Mouse (Mus musculus) myocyte (in vitro differentiated cells): ENCODE results near the gene Tmbim4.

Experiments used
- CEBPB ChIP-seq: IDR thresholded peaks from 2 replicates; pipeline ENCODE4 v1.6.1; 2011; ENCODE audit warnings: mild to moderate bottlenecking, moderate library complexity; ENCODE audit not compliant: poor library complexity, insufficient read depth, severe bottlenecking
- E2F4 ChIP-seq: IDR thresholded peaks from one replicate; pipeline ENCODE4 v1.6.1; 2011; ENCODE audit warnings: mild to moderate bottlenecking, control low read depth, moderate library complexity; ENCODE audit not compliant: insufficient read depth
- MAX ChIP-seq: IDR thresholded peaks from one replicate; pipeline ENCODE4 v1.6.1; 2011; ENCODE audit warnings: low read depth, mild to moderate bottlenecking, control low read depth
- MYOD1 ChIP-seq, 3 experiments: IDR thresholded peaks; one replicate each; pipeline ENCODE4 v1.6.1; 2011; ENCODE audit warnings: control low read depth in 2 of 3, low read depth in 2 of 3, mild to moderate bottlenecking in 2 of 3, moderate library complexity in 1 of 3; ENCODE audit not compliant: insufficient read length in 2 of 3, control insufficient read depth in 1 of 3
- MYOG ChIP-seq, 3 experiments: IDR thresholded peaks; one replicate each; pipeline ENCODE4 v1.6.1; 2011; ENCODE audit warnings: control low read depth in 2 of 3, low read depth in 2 of 3, mild to moderate bottlenecking in 2 of 3; ENCODE audit not compliant: insufficient read length in 2 of 3, control insufficient read depth in 1 of 3, insufficient read depth in 1 of 3
- POLR2A ChIP-seq: IDR thresholded peaks from one replicate; pipeline ENCODE4 v1.6.1; 2011; ENCODE audit warnings: low read depth, mild to moderate bottlenecking, control low read depth, moderate library complexity; ENCODE audit not compliant: insufficient read length
- POLR2AphosphoS2 ChIP-seq: IDR thresholded peaks from one replicate; pipeline ENCODE4 v1.6.1; 2011; ENCODE audit warnings: low read depth, control low read depth; ENCODE audit not compliant: insufficient read length
- TCF3 ChIP-seq: IDR thresholded peaks from one replicate; pipeline ENCODE4 v1.6.1; 2011; ENCODE audit warnings: low read depth, control low read depth; ENCODE audit not compliant: insufficient read length
- USF1 ChIP-seq: IDR thresholded peaks from one replicate; pipeline ENCODE4 v1.6.1; 2011; ENCODE audit warnings: low read depth, mild to moderate bottlenecking, control low read depth, moderate library complexity

- TF ChIP-seq POLR2A (peak; percentile 47), MYOD1 (IDR thresholded peaks at IDR 0.05; ENCODE audit: control insufficient read depth in 1 of 3, insufficient read length in 2 of 3, low read depth in 2 of 3) (no peak), TCF3 (no peak), POLR2AphosphoS2 (no peak), MAX (no peak), E2F4 (no peak), USF1 (no peak), MYOG (IDR thresholded peaks at IDR 0.05; ENCODE audit: control insufficient read depth in 1 of 3, insufficient read depth in 1 of 3, insufficient read length in 2 of 3, low read depth in 2 of 3) (peak in 1 of 3 experiments; percentile 15), CEBPB (no peak)
These were observed at the start of gene Tmbim4 for GRCm38 (mm10) chr10:120201131-120201921.
